Mouse (Mus musculus) heart, embryonic 16.5 days (tissue): ENCODE measurements around the gene Commd6. TPM values are rescaled to one million over a fixed set of nuclear protein-coding genes. Genes with fewer than 3 reads are reported as not detected.

ENCODE experiments used
- ATAC-seq: fragments of 200-750 bp; cut with Nextera tagmentation; replicated peaks from 2 replicates; pipeline ENCODE4 v1.8.0; 2017; ENCODE audit warnings: moderate number of reproducible peaks; ENCODE audit not compliant: insufficient read depth, low FRiP score; ENCODE audit errors: extremely low read depth
- H3K27ac ChIP-seq: fragments of 300-500 bp; sonication (generic); 2 replicates; pipeline ENCODE4 v1.5.1; 2014; ENCODE audit warnings: mild to moderate bottlenecking, low read length, control low read depth, moderate library complexity
- H3K27me3 ChIP-seq: fragments of 300-500 bp; sonication (generic); 2 replicates; pipeline ENCODE4 v1.6.1; 2014; ENCODE audit warnings: low read length, mixed read lengths; ENCODE audit not compliant: control insufficient read depth, insufficient read depth
- H3K36me3 ChIP-seq: fragments of 300-500 bp; sonication (generic); 2 replicates; pipeline ENCODE4 v1.6.1; 2014; ENCODE audit not compliant: control insufficient read depth, insufficient read depth
- H3K4me1 ChIP-seq: fragments of 300-500 bp; sonication (generic); 2 replicates; pipeline ENCODE4 v1.6.1; 2014; ENCODE audit warnings: low read length, mixed read lengths; ENCODE audit not compliant: control insufficient read depth, insufficient read depth
- H3K4me2 ChIP-seq: fragments of 300-500 bp; sonication (generic); 2 replicates; pipeline ENCODE4 v1.6.1; 2014; ENCODE audit warnings: low read depth, mild to moderate bottlenecking, control low read depth, low read length
- H3K4me3 ChIP-seq: fragments of 300-500 bp; sonication (generic); 2 replicates; pipeline ENCODE4 v1.5.1; 2014; ENCODE audit warnings: mild to moderate bottlenecking, control low read depth, low read length
- H3K9ac ChIP-seq: fragments of 300-500 bp; sonication (generic); 2 replicates; pipeline ENCODE4 v1.6.1; 2014; ENCODE audit warnings: low read length, control low read depth
- H3K9me3 ChIP-seq: fragments of 300-500 bp; sonication (generic); replicated peaks from 2 replicates; pipeline ENCODE4 v1.6.1; 2016; ENCODE audit warnings: low read length; ENCODE audit not compliant: control insufficient read depth
- WGBS: fragments of 180-500 bp; shearing (Covaris S2); extraction: QIAGEN DNeasy Blood & Tissue Kit; methylation state at CpG from one replicate; pipeline ENCODE4 v1.1.7; 2014; 5-methylcytosine and 5-hydroxymethylcytosine counted together
- polyA plus RNA-seq: library from polyadenylated mRNA; unstranded; fragments of >200 nt; fragmentation: Nextera tagmentation; extraction: Ambion mirVana; gene quantifications from 2 replicates; pipeline ENCODE4 v1.2.1, GENCODE M21; 2015

Commd6 gene
- polyA plus RNA-seq: 65.9 and 75.3 TPM in 2 replicates

- Histone ChIP-seq H3K4me1 (peaks cover 3% of the 10 kb centered on the region), H3K9ac (peak within 1 kb of the TSS; percentile 88), H3K9me3 (no peaks in the 10 kb centered on the region), H3K4me2 (peak within 1 kb of the TSS; percentile 93), H3K4me3 (peak within 1 kb of the TSS; percentile 94), H3K27me3 (no peaks in the 10 kb centered on the region), H3K27ac (peak within 1 kb of the TSS; percentile 83), H3K36me3 (peaks cover 3% of the 10 kb centered on the region; the same call in 1 of the 2 replicates)
- WGBS: under 1% methylated on average over 39 of the region's 39 CpGs
- ATAC-seq: peak; percentile 99
Measured at GRCm38 (mm10) chr14:101640153-101640843, at the start of gene Commd6. Gene Commd6, minus strand, starts transcription at chr14:101640686.

- Histone ChIP-seq H3K4me1 (no peaks in the 10 kb centered on the region), H3K9ac (no peak overlapping the region), H3K27ac (no peak overlapping the region), H3K27me3 (no peaks in the 10 kb centered on the region), H3K9me3 (no peaks in the 10 kb centered on the region), H3K4me3 (no peak overlapping the region), H3K36me3 (0 out of 2 replicates have a peak, but pooled peaks cover 2% of the 10 kb centered on the region), H3K4me2 (no peak overlapping the region)
- no peak for ATAC-seq
- 83% methylated on average over 2 of the region's 2 CpGs for WGBS
Measured at GRCm38 (mm10) chr14:101688406-101688805, 47.9 kb upstream of the Commd6 start.

GRCm38 (mm10) chr14:101687696-101688095, 47.2 kb upstream of the Commd6 start:
- WGBS: 91% methylated on average over 6 of the region's 6 CpGs
- Histone ChIP-seq H3K27ac (no peak overlapping the region), H3K36me3 (0 out of 2 replicates have a peak, but pooled peaks cover 2% of the 10 kb centered on the region), H3K9ac (no peak overlapping the region), H3K27me3 (no peaks in the 10 kb centered on the region), H3K4me3 (no peak overlapping the region), H3K4me2 (no peak overlapping the region), H3K4me1 (no peaks in the 10 kb centered on the region), H3K9me3 (no peaks in the 10 kb centered on the region)
- no peak for ATAC-seq

- Histone ChIP-seq H3K4me3 (no peak overlapping the region), H3K4me2 (no peak overlapping the region), H3K9me3 (no peaks in the 10 kb centered on the region), H3K27me3 (no peaks in the 10 kb centered on the region), H3K9ac (no peak overlapping the region), H3K36me3 (peaks cover 3% of the 10 kb centered on the region; the same call in 1 of the 2 replicates), H3K4me1 (no peaks in the 10 kb centered on the region), H3K27ac (no peak overlapping the region)
- ATAC-seq: no peak
- 84% methylated on average over 1 of the region's 1 CpGs for WGBS
Measured at GRCm38 (mm10) chr14:101672226-101672625, 31.7 kb upstream of the Commd6 start.

- ATAC-seq: no peak
- Histone ChIP-seq H3K27ac (no peak overlapping the region), H3K4me2 (no peak overlapping the region)
Measured at GRCm38 (mm10) chr14:101668626-101669025, 28.1 kb upstream of the Commd6 start.

GRCm38 (mm10) chr14:101666536-101666935, 26.1 kb upstream of the Commd6 start:
- no peak overlapping the region for H3K4me2 ChIP-seq
- no peak for ATAC-seq

More at GRCm38 (mm10) chr14:101668626-101669025, 28.1 kb upstream of the Commd6 start:
- WGBS: 89% methylated on average over 7 of the region's 7 CpGs
- no peaks in the 10 kb centered on the region for H3K9me3 ChIP-seq
- no peaks in the 10 kb centered on the region for H3K27me3 ChIP-seq
- H3K9ac ChIP-seq: no peak overlapping the region
- H3K36me3 ChIP-seq: peaks cover 7% of the 10 kb centered on the region; the same call in 1 of the 2 replicates
- no peak overlapping the region for H3K4me3 ChIP-seq
- no peaks in the 10 kb centered on the region for H3K4me1 ChIP-seq

DNA sequence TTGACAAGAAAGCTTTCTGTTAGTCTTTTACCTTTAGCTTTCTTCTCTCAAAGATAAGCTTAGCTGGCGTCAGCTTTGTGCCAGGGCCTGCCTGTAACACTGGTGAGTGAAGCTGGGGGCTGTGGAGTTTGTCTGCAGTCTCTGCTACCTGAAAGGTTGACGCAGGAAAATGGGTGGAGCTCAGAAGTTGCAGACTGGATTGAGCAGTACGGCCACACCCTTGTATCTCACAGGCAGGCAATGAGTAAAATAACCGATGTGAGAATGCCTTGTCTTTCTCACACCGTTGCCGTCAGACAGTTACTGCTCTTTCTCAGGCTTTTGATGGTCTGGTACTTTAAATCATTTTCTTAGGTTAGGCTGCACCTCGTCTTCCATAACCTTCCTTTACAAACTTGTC, 25.6 kb upstream of the Commd6 start:
- Histone ChIP-seq H3K4me2 (no peak overlapping the region), H3K4me1 (no peaks in the 10 kb centered on the region), H3K9me3 (no peaks in the 10 kb centered on the region), H3K9ac (no peak overlapping the region), H3K27ac (no peak overlapping the region), H3K27me3 (no peaks in the 10 kb centered on the region), H3K4me3 (no peak overlapping the region), H3K36me3 (peaks cover 7% of the 10 kb centered on the region; the same call in 1 of the 2 replicates)
- ATAC-seq: no peak
- 81% methylated on average over 7 of the region's 7 CpGs for WGBS

More at GRCm38 (mm10) chr14:101666536-101666935, 26.1 kb upstream of the Commd6 start:
- Histone ChIP-seq H3K4me3 (no peak overlapping the region), H3K9ac (no peak overlapping the region), H3K27me3 (no peaks in the 10 kb centered on the region), H3K36me3 (peaks cover 7% of the 10 kb centered on the region; the same call in 1 of the 2 replicates), H3K27ac (no peak overlapping the region), H3K9me3 (no peaks in the 10 kb centered on the region), H3K4me1 (no peaks in the 10 kb centered on the region)
- 75% methylated on average over 5 of the region's 5 CpGs for WGBS

DNA sequence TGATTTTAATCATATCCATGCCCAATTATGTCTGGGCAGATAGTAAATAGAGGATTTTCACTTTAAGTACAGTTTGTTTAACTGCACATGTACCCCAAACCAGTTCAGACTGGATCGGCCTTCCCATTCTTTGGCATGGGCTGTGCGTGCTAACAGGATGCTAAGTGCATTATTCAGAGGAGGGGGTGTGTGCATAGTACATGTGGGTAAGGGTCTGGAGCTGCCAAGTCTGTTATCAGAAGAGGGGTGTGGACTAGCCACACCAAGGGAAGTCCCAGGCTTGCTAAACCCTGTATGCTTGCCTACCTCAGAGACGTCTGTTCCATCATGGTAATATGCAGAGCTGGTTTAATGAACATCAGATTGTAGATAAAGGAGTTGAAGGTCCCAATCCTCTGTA, 23.8 kb upstream of the Commd6 start:
- no peaks in the 10 kb centered on the region for H3K27me3 ChIP-seq
- no peak overlapping the region for H3K9ac ChIP-seq
- H3K4me2 ChIP-seq: no peak overlapping the region
- H3K4me3 ChIP-seq: no peak overlapping the region
- ATAC-seq: no peak
- no peak overlapping the region for H3K27ac ChIP-seq
- H3K4me1 ChIP-seq: no peaks in the 10 kb centered on the region
- WGBS: 63% methylated on average over 3 of the region's 3 CpGs
- H3K36me3 ChIP-seq: peaks cover 7% of the 10 kb centered on the region; the same call in 1 of the 2 replicates
- H3K9me3 ChIP-seq: no peaks in the 10 kb centered on the region

- Histone ChIP-seq H3K27ac (no peak overlapping the region), H3K4me3 (no peak overlapping the region)
Measured at GRCm38 (mm10) chr14:101661654-101662412, 21.3 kb upstream of the Commd6 start.

More at GRCm38 (mm10) chr14:101661654-101662412, 21.3 kb upstream of the Commd6 start:
- Histone ChIP-seq H3K9ac (no peak overlapping the region), H3K9me3 (no peaks in the 10 kb centered on the region), H3K4me2 (no peak overlapping the region), H3K36me3 (peaks cover 3% of the 10 kb centered on the region; the same call in 1 of the 2 replicates), H3K27me3 (no peaks in the 10 kb centered on the region), H3K4me1 (no peaks in the 10 kb centered on the region)
- 70% methylated on average over 3 of the region's 3 CpGs for WGBS
- ATAC-seq: no peak
